Mouse (Mus musculus): ENCODE measurements around the gene Abca4. TPM values are rescaled to one million over a fixed set of nuclear protein-coding genes. Genes with fewer than 3 reads are reported as not detected.

Abca4 gene
- polyA plus RNA-seq, 1 experiment = 1.7 TPM

- no peak for TF ChIP-seq SRF (IDR thresholded peaks at IDR 0.05; ENCODE audit: control insufficient read depth, insufficient read length, low read depth)
- no peak for TF ChIP-seq CEBPB (IDR thresholded peaks at IDR 0.05; ENCODE audit: insufficient read depth, poor library complexity, severe bottlenecking)
- TF ChIP-seq MAX (IDR thresholded peaks at IDR 0.05; ENCODE audit: low read depth) = no peak
- no peak for TF ChIP-seq REST (IDR thresholded peaks at IDR 0.05; ENCODE audit: insufficient read depth, insufficient read length)
- no peak for TF ChIP-seq TCF3 (IDR thresholded peaks at IDR 0.05; ENCODE audit: insufficient read length, low read depth)
- no peak for TF ChIP-seq E2F4 (IDR thresholded peaks at IDR 0.05; ENCODE audit: insufficient read depth)
- TF ChIP-seq MYOG (IDR thresholded peaks at IDR 0.05; ENCODE audit: control insufficient read depth in 1 of 3, insufficient read depth in 1 of 3, insufficient read length in 2 of 3, low read depth in 2 of 3) = no peak
- no peak for TF ChIP-seq POLR2AphosphoS2 (IDR thresholded peaks at IDR 0.05; ENCODE audit: insufficient read length, low read depth)
- no peak for TF ChIP-seq USF1 (IDR thresholded peaks at IDR 0.05; ENCODE audit: low read depth)
- TF ChIP-seq POLR2A (IDR thresholded peaks at IDR 0.05; ENCODE audit: insufficient read length, low read depth) = no peak
- TF ChIP-seq TCF12 (IDR thresholded peaks at IDR 0.05; ENCODE audit: insufficient read depth, poor library complexity, severe bottlenecking) = no peak
- TF ChIP-seq MYOD1 (IDR thresholded peaks at IDR 0.05; ENCODE audit: control insufficient read depth in 1 of 3, insufficient read length in 2 of 3, low read depth in 2 of 3) = no peak
- Histone ChIP-seq H3K36me3 (ENCODE audit: control insufficient read depth, insufficient read depth) (no peaks in the 10 kb centered on the region), H3K4me3 (no peak overlapping the region), H3K4me2 (ENCODE audit: low read depth) (no peak overlapping the region), H3ac (ENCODE audit: control insufficient read depth, insufficient read length) (no peak overlapping the region), H3K27me3 (ENCODE audit: control insufficient read depth, insufficient read depth, insufficient read length) (peaks cover 43% of the 10 kb centered on the region), H3K79me2 (ENCODE audit: control insufficient read depth, insufficient read depth) (no peaks in the 10 kb centered on the region)
These were observed 99.2 kb downstream of the Abca4 start for GRCm38 (mm10) chr3:122143432-122143831.

GRCm38 (mm10) chr3:122145430-122145829 is 101.2 kb downstream of the Abca4 start:
- Histone ChIP-seq H3K36me3 (ENCODE audit: control insufficient read depth, insufficient read depth) (no peaks in the 10 kb centered on the region), H3K27me3 (ENCODE audit: control insufficient read depth, insufficient read depth, insufficient read length) (peaks cover 28% of the 10 kb centered on the region), H3ac (ENCODE audit: control insufficient read depth, insufficient read length) (no peak overlapping the region), H3K79me2 (ENCODE audit: control insufficient read depth, insufficient read depth) (no peaks in the 10 kb centered on the region), H3K4me2 (ENCODE audit: low read depth) (no peak overlapping the region), H3K4me3 (no peak overlapping the region)
- TF ChIP-seq CEBPB (IDR thresholded peaks at IDR 0.05; ENCODE audit: insufficient read depth, poor library complexity, severe bottlenecking) (no peak), MAX (IDR thresholded peaks at IDR 0.05; ENCODE audit: low read depth) (no peak), POLR2A (IDR thresholded peaks at IDR 0.05; ENCODE audit: insufficient read length, low read depth) (no peak)

GRCm38 (mm10) chr3:122150836-122151235 is 106.6 kb downstream of the Abca4 start:
- Histone ChIP-seq H3K27me3 (ENCODE audit: control insufficient read depth, insufficient read depth, insufficient read length) (peaks cover 14% of the 10 kb centered on the region), H3ac (ENCODE audit: control insufficient read depth, insufficient read length) (no peak overlapping the region), H3K36me3 (ENCODE audit: control insufficient read depth, insufficient read depth) (no peaks in the 10 kb centered on the region), H3K79me2 (ENCODE audit: control insufficient read depth, insufficient read depth) (no peaks in the 10 kb centered on the region), H3K4me3 (no peak overlapping the region), H3K4me2 (ENCODE audit: low read depth) (no peak overlapping the region)
- TF ChIP-seq TCF3 (IDR thresholded peaks at IDR 0.05; ENCODE audit: insufficient read length, low read depth) = no peak
- TF ChIP-seq MAX (IDR thresholded peaks at IDR 0.05; ENCODE audit: low read depth) = no peak
- TF ChIP-seq SRF (IDR thresholded peaks at IDR 0.05; ENCODE audit: control insufficient read depth, insufficient read length, low read depth) = no peak
- TF ChIP-seq USF1 (IDR thresholded peaks at IDR 0.05; ENCODE audit: low read depth) = no peak
- no peak for TF ChIP-seq POLR2AphosphoS2 (IDR thresholded peaks at IDR 0.05; ENCODE audit: insufficient read length, low read depth)
- no peak for TF ChIP-seq REST (IDR thresholded peaks at IDR 0.05; ENCODE audit: insufficient read depth, insufficient read length)
- no peak for TF ChIP-seq MYOD1 (IDR thresholded peaks at IDR 0.05; ENCODE audit: control insufficient read depth in 1 of 3, insufficient read length in 2 of 3, low read depth in 2 of 3)
- no peak for TF ChIP-seq CEBPB (IDR thresholded peaks at IDR 0.05; ENCODE audit: insufficient read depth, poor library complexity, severe bottlenecking)
- TF ChIP-seq POLR2A (IDR thresholded peaks at IDR 0.05; ENCODE audit: insufficient read length, low read depth) = no peak
- TF ChIP-seq TCF12 (IDR thresholded peaks at IDR 0.05; ENCODE audit: insufficient read depth, poor library complexity, severe bottlenecking) = no peak

GRCm38 (mm10) chr3:122152431-122152830 is 108.2 kb downstream of the Abca4 start:
- H3ac ChIP-seq (ENCODE audit: control insufficient read depth, insufficient read length) = no peak overlapping the region
- no peaks in the 10 kb centered on the region for H3K36me3 ChIP-seq (ENCODE audit: control insufficient read depth, insufficient read depth)
- H3K4me3 ChIP-seq = no peak overlapping the region
- H3K4me2 ChIP-seq (ENCODE audit: low read depth) = no peak overlapping the region
- peaks cover 19% of the 10 kb centered on the region for H3K27me3 ChIP-seq (ENCODE audit: control insufficient read depth, insufficient read depth, insufficient read length)
- no peaks in the 10 kb centered on the region for H3K79me2 ChIP-seq (ENCODE audit: control insufficient read depth, insufficient read depth)
- TF ChIP-seq POLR2A (IDR thresholded peaks at IDR 0.05; ENCODE audit: insufficient read length, low read depth) = no peak
- TF ChIP-seq TCF12 (IDR thresholded peaks at IDR 0.05; ENCODE audit: insufficient read depth, poor library complexity, severe bottlenecking) = no peak
- TF ChIP-seq MYOD1 (IDR thresholded peaks at IDR 0.05; ENCODE audit: control insufficient read depth in 1 of 3, insufficient read length in 2 of 3, low read depth in 2 of 3) = no peak
- no peak for TF ChIP-seq MYOG (IDR thresholded peaks at IDR 0.05; ENCODE audit: control insufficient read depth in 1 of 3, insufficient read depth in 1 of 3, insufficient read length in 2 of 3, low read depth in 2 of 3)
- TF ChIP-seq REST (IDR thresholded peaks at IDR 0.05; ENCODE audit: insufficient read depth, insufficient read length) = no peak
- no peak for TF ChIP-seq E2F4 (IDR thresholded peaks at IDR 0.05; ENCODE audit: insufficient read depth)
- TF ChIP-seq TCF3 (IDR thresholded peaks at IDR 0.05; ENCODE audit: insufficient read length, low read depth) = no peak
- no peak for TF ChIP-seq MAX (IDR thresholded peaks at IDR 0.05; ENCODE audit: low read depth)
- no peak for TF ChIP-seq CEBPB (IDR thresholded peaks at IDR 0.05; ENCODE audit: insufficient read depth, poor library complexity, severe bottlenecking)
- TF ChIP-seq POLR2AphosphoS2 (IDR thresholded peaks at IDR 0.05; ENCODE audit: insufficient read length, low read depth) = no peak
- TF ChIP-seq SRF (IDR thresholded peaks at IDR 0.05; ENCODE audit: control insufficient read depth, insufficient read length, low read depth) = no peak

- Histone ChIP-seq H3K4me3 (no peak overlapping the region), H3K36me3 (ENCODE audit: control insufficient read depth, insufficient read depth) (no peaks in the 10 kb centered on the region), H3K79me2 (ENCODE audit: control insufficient read depth, insufficient read depth) (no peaks in the 10 kb centered on the region), H3ac (ENCODE audit: control insufficient read depth, insufficient read length) (no peak overlapping the region), H3K4me2 (ENCODE audit: low read depth) (no peak overlapping the region), H3K27me3 (ENCODE audit: control insufficient read depth, insufficient read depth, insufficient read length) (peaks cover 19% of the 10 kb centered on the region)
- TF ChIP-seq TCF12 (IDR thresholded peaks at IDR 0.05; ENCODE audit: insufficient read depth, poor library complexity, severe bottlenecking) (no peak), POLR2A (IDR thresholded peaks at IDR 0.05; ENCODE audit: insufficient read length, low read depth) (no peak), TCF3 (IDR thresholded peaks at IDR 0.05; ENCODE audit: insufficient read length, low read depth) (no peak), MYOD1 (IDR thresholded peaks at IDR 0.05; ENCODE audit: control insufficient read depth in 1 of 3, insufficient read length in 2 of 3, low read depth in 2 of 3) (no peak), E2F4 (IDR thresholded peaks at IDR 0.05; ENCODE audit: insufficient read depth) (no peak)
These were observed 109.8 kb downstream of the Abca4 start for GRCm38 (mm10) chr3:122154080-122154479.

Measured in myocyte (in vitro differentiated cells).